Mouse (Mus musculus) forebrain, embryonic 15.5 days (tissue): Measurements from ENCODE around the gene Nckipsd. TPM values are rescaled to one million over a fixed set of nuclear protein-coding genes. Genes with fewer than 3 reads are reported as not detected.

Source experiments
- ATAC-seq: fragments of 200-750 bp; cut with Nextera tagmentation; replicated peaks from 2 replicates; pipeline ENCODE4 v1.8.0; 2017; ENCODE audit warnings: mild to moderate bottlenecking, moderate TSS enrichment, moderate library complexity
- H3K27ac ChIP-seq: fragments of 300-500 bp; sonication (generic); replicated peaks from 2 replicates; pipeline ENCODE4 v1.5.1; 2015; ENCODE audit warnings: mild to moderate bottlenecking, inconsistent platforms
- H3K27me3 ChIP-seq: fragments of 300-500 bp; sonication (generic); 2 replicates; pipeline ENCODE4 v1.6.1; 2015; ENCODE audit warnings: inconsistent platforms
- H3K36me3 ChIP-seq: fragments of 300-500 bp; sonication (generic); 2 replicates; pipeline ENCODE4 v1.6.1; 2015; ENCODE audit warnings: mild to moderate bottlenecking, inconsistent platforms
- H3K4me1 ChIP-seq: fragments of 300-500 bp; sonication (generic); 2 replicates; pipeline ENCODE4 v1.6.1; 2015; ENCODE audit warnings: inconsistent platforms
- H3K4me2 ChIP-seq: fragments of 300-500 bp; sonication (generic); replicated peaks from 2 replicates; pipeline ENCODE4 v1.6.1; 2015; ENCODE audit warnings: mild to moderate bottlenecking, inconsistent platforms
- H3K4me3 ChIP-seq: fragments of 300-500 bp; sonication (generic); 2 replicates; pipeline ENCODE4 v1.5.1; 2015; ENCODE audit warnings: mild to moderate bottlenecking, inconsistent platforms
- H3K9ac ChIP-seq: fragments of 300-500 bp; sonication (generic); replicated peaks from 2 replicates; pipeline ENCODE4 v1.6.1; 2015; ENCODE audit warnings: mild to moderate bottlenecking, inconsistent platforms
- H3K9me3 ChIP-seq: fragments of 300-500 bp; sonication (generic); 2 replicates; pipeline ENCODE4 v1.6.1; 2016; ENCODE audit warnings: inconsistent platforms
- WGBS: fragments of 180-500 bp; shearing (Covaris S2); methylation state at CpG from one replicate; pipeline ENCODE4 v1.1.7; 2015; ENCODE audit warnings: mixed read lengths; 5-methylcytosine and 5-hydroxymethylcytosine counted together
- polyA plus RNA-seq: library from polyadenylated mRNA; unstranded; fragments of >200 nt; fragmentation: Nextera tagmentation; extraction: Ambion mirVana; gene quantifications from 2 replicates; pipeline ENCODE4 v1.2.1, GENCODE M21; 2015

Gene Nckipsd
- 21.1 and 21.2 TPM in 2 replicates for polyA plus RNA-seq

- Histone ChIP-seq H3K27me3 (no peaks in the 10 kb centered on the region), H3K4me3 (peak within 1 kb of the TSS; percentile 76), H3K9ac (peak within 1 kb of the TSS; percentile 83), H3K36me3 (peaks cover 61% of the 10 kb centered on the region), H3K9me3 (no peaks in the 10 kb centered on the region), H3K27ac (peak within 1 kb of the TSS; percentile 66), H3K4me2 (peak within 1 kb of the TSS; percentile 73), H3K4me1 (peaks cover 19% of the 10 kb centered on the region)
- peak; percentile 86 for ATAC-seq
- WGBS: under 1% methylated on average over 62 of the region's 62 CpGs
These were observed at the start of gene Nckipsd for GRCm38 (mm10) chr9:108808163-108808665. Nckipsd (plus strand) TSS chr9:108808368.

GRCm38 (mm10) chr9:108759121-108759520 lies 49.0 kb upstream of the Nckipsd start:
- no peak overlapping the region for H3K9ac ChIP-seq
- no peak overlapping the region for H3K4me2 ChIP-seq
- H3K36me3 ChIP-seq: no peaks in the 10 kb centered on the region
- H3K27ac ChIP-seq: no peak overlapping the region
- WGBS: 97% methylated on average over 20 of the region's 20 CpGs
- H3K27me3 ChIP-seq: no peaks in the 10 kb centered on the region
- no peaks in the 10 kb centered on the region for H3K9me3 ChIP-seq
- ATAC-seq: no peak
- H3K4me1 ChIP-seq: no peaks in the 10 kb centered on the region
- no peak overlapping the region for H3K4me3 ChIP-seq

GRCm38 (mm10) chr9:108759805-108760204 lies 48.4 kb upstream of the Nckipsd start:
- 51% methylated on average over 2 of the region's 2 CpGs for WGBS
- no peaks in the 10 kb centered on the region for H3K27me3 ChIP-seq
- no peaks in the 10 kb centered on the region for H3K4me1 ChIP-seq
- no peak overlapping the region for H3K27ac ChIP-seq
- no peaks in the 10 kb centered on the region for H3K9me3 ChIP-seq
- H3K4me3 ChIP-seq: no peak overlapping the region
- H3K36me3 ChIP-seq: no peaks in the 10 kb centered on the region
- no peak overlapping the region for H3K4me2 ChIP-seq
- H3K9ac ChIP-seq: no peak overlapping the region
- ATAC-seq: no peak

GRCm38 (mm10) chr9:108761561-108761960 lies 46.6 kb upstream of the Nckipsd start:
- Histone ChIP-seq H3K4me1 (no peaks in the 10 kb centered on the region), H3K4me3 (no peak overlapping the region), H3K27me3 (no peaks in the 10 kb centered on the region), H3K36me3 (no peaks in the 10 kb centered on the region), H3K9ac (no peak overlapping the region), H3K9me3 (no peaks in the 10 kb centered on the region), H3K4me2 (no peak overlapping the region), H3K27ac (no peak overlapping the region)
- no peak for ATAC-seq

GRCm38 (mm10) chr9:108764971-108765370 lies 43.2 kb upstream of the Nckipsd start:
- no peaks in the 10 kb centered on the region for H3K27me3 ChIP-seq
- H3K36me3 ChIP-seq: no peaks in the 10 kb centered on the region
- no peaks in the 10 kb centered on the region for H3K9me3 ChIP-seq
- H3K27ac ChIP-seq: no peak overlapping the region
- H3K4me3 ChIP-seq: no peak overlapping the region
- no peak for ATAC-seq
- WGBS: 84% methylated on average over 10 of the region's 10 CpGs
- H3K9ac ChIP-seq: no peak overlapping the region
- no peak overlapping the region for H3K4me2 ChIP-seq
- no peaks in the 10 kb centered on the region for H3K4me1 ChIP-seq

- Histone ChIP-seq H3K9ac (no peak overlapping the region), H3K4me3 (no peak overlapping the region), H3K4me1 (no peaks in the 10 kb centered on the region), H3K27ac (no peak overlapping the region), H3K9me3 (no peaks in the 10 kb centered on the region), H3K27me3 (no peaks in the 10 kb centered on the region), H3K36me3 (no peaks in the 10 kb centered on the region), H3K4me2 (no peak overlapping the region)
- no peak for ATAC-seq
- 90% methylated on average over 4 of the region's 4 CpGs for WGBS
These were observed 31.6 kb upstream of the Nckipsd start for GRCm38 (mm10) chr9:108776614-108777013.

GRCm38 (mm10) chr9:108777276-108777675 lies 30.9 kb upstream of the Nckipsd start:
- Histone ChIP-seq H3K9me3 (no peaks in the 10 kb centered on the region), H3K9ac (no peak overlapping the region), H3K4me3 (no peak overlapping the region), H3K36me3 (no peaks in the 10 kb centered on the region), H3K4me2 (no peak overlapping the region), H3K27ac (no peak overlapping the region), H3K27me3 (no peaks in the 10 kb centered on the region), H3K4me1 (no peaks in the 10 kb centered on the region)
- WGBS: 82% methylated on average over 4 of the region's 4 CpGs
- ATAC-seq: no peak

- Histone ChIP-seq H3K4me3 (no peak overlapping the region), H3K9me3 (no peaks in the 10 kb centered on the region), H3K4me2 (no peak overlapping the region), H3K27me3 (no peaks in the 10 kb centered on the region), H3K4me1 (peaks cover 19% of the 10 kb centered on the region), H3K36me3 (no peaks in the 10 kb centered on the region), H3K9ac (no peak overlapping the region), H3K27ac (no peak overlapping the region)
- ATAC-seq: no peak
- WGBS: 63% methylated on average over 5 of the region's 5 CpGs
These were observed 27.2 kb upstream of the Nckipsd start for GRCm38 (mm10) chr9:108780959-108781358.

GRCm38 (mm10) chr9:108781891-108782290 lies 26.3 kb upstream of the Nckipsd start:
- Histone ChIP-seq H3K9me3 (no peaks in the 10 kb centered on the region), H3K36me3 (no peaks in the 10 kb centered on the region), H3K4me3 (no peak overlapping the region), H3K27ac (no peak overlapping the region), H3K9ac (no peak overlapping the region), H3K4me1 (peaks cover 28% of the 10 kb centered on the region), H3K4me2 (no peak overlapping the region), H3K27me3 (no peaks in the 10 kb centered on the region)
- WGBS: 77% methylated on average over 4 of the region's 4 CpGs
- no peak for ATAC-seq

- Histone ChIP-seq H3K4me3 (peak overlapping the region; percentile 68), H3K4me2 (peak overlapping the region; percentile 56), H3K27me3 (no peaks in the 10 kb centered on the region), H3K27ac (peak overlapping the region; percentile 94), H3K4me1 (peaks cover 39% of the 10 kb centered on the region), H3K9ac (peak overlapping the region; percentile 89), H3K36me3 (no peaks in the 10 kb centered on the region), H3K9me3 (no peaks in the 10 kb centered on the region)
- WGBS: 8% methylated on average over 9 of the region's 9 CpGs
- ATAC-seq: peak; percentile 55
These were observed 25.2 kb upstream of the Nckipsd start for GRCm38 (mm10) chr9:108782836-108783547.

GRCm38 (mm10) chr9:108783548-108784463 lies 24.4 kb upstream of the Nckipsd start, which contains the start of gene Ip6k2:
Ip6k2 (plus strand) TSS chr9:108783796.
- H3K36me3 ChIP-seq: no peaks in the 10 kb centered on the region
- peaks cover 47% of the 10 kb centered on the region for H3K4me1 ChIP-seq
- peak; percentile 98 for ATAC-seq
- H3K9me3 ChIP-seq: no peaks in the 10 kb centered on the region
- H3K4me2 ChIP-seq: peak within 1 kb of the TSS; percentile 81
- H3K27ac ChIP-seq: peak within 1 kb of the TSS; percentile 94
- peak within 1 kb of the TSS; percentile 89 for H3K9ac ChIP-seq
- H3K4me3 ChIP-seq: peak within 1 kb of the TSS; percentile 68
- WGBS: under 1% methylated on average over 56 of the region's 56 CpGs
- H3K27me3 ChIP-seq: no peaks in the 10 kb centered on the region

GRCm38 (mm10) chr9:108785416-108785815 lies 22.8 kb upstream of the Nckipsd start:
- no peaks in the 10 kb centered on the region for H3K9me3 ChIP-seq
- peak overlapping the region; percentile 81 for H3K4me2 ChIP-seq
- ATAC-seq: no peak
- H3K9ac ChIP-seq: peak overlapping the region; percentile 89
- H3K27ac ChIP-seq: peak overlapping the region; percentile 94
- peak overlapping the region; percentile 68 for H3K4me3 ChIP-seq
- no peaks in the 10 kb centered on the region for H3K27me3 ChIP-seq
- no peaks in the 10 kb centered on the region for H3K36me3 ChIP-seq
- H3K4me1 ChIP-seq: peaks cover 61% of the 10 kb centered on the region
